Mouse (Mus musculus): ENCODE measurements around the gene Il17d. TPM values are rescaled to one million over a fixed set of nuclear protein-coding genes. Genes with fewer than 3 reads are reported as not detected.

Il17d gene
- 3.9 and 4.7 TPM in 2 replicates for polyA plus RNA-seq (2015; fragmentation: Nextera tagmentation; extraction: Ambion mirVana)

GRCm38 (mm10) chr14:57524671-57525387, at the start of gene Il17d:
TSS of gene Il17d (plus strand) at chr14:57524777.
- H3K4me3 ChIP-seq = peak within 1 kb of the TSS; percentile 75
- H3K36me3 ChIP-seq = no peaks in the 10 kb centered on the region
- peak within 1 kb of the TSS; percentile 80 for H3K4me2 ChIP-seq
- ATAC-seq (ENCODE audit: low read depth) = peak; percentile 60
- H3K9ac ChIP-seq = peak within 1 kb of the TSS; percentile 84
- H3K27ac ChIP-seq (replicated peaks) = peak within 1 kb of the TSS; percentile 81
- H3K9me3 ChIP-seq = no peaks in the 10 kb centered on the region
- H3K4me1 ChIP-seq (replicated peaks) = peaks cover 22% of the 10 kb centered on the region
- WGBS = under 1% methylated on average over 34 of the region's 104 CpGs
- H3K27me3 ChIP-seq = peaks cover 39% of the 10 kb centered on the region

GRCm38 (mm10) chr14:57475057-57475456, 49.5 kb upstream of the Il17d start:
- Histone ChIP-seq H3K27ac (replicated peaks) (no peak overlapping the region), H3K9me3 (no peaks in the 10 kb centered on the region), H3K4me3 (no peak overlapping the region), H3K36me3 (peaks cover 19% of the 10 kb centered on the region), H3K27me3 (no peaks in the 10 kb centered on the region), H3K4me1 (replicated peaks) (no peaks in the 10 kb centered on the region), H3K4me2 (no peak overlapping the region), H3K9ac (no peak overlapping the region)
- 94% methylated on average over 2 of the region's 2 CpGs for WGBS
- no peak for ATAC-seq (ENCODE audit: low read depth)

DNA sequence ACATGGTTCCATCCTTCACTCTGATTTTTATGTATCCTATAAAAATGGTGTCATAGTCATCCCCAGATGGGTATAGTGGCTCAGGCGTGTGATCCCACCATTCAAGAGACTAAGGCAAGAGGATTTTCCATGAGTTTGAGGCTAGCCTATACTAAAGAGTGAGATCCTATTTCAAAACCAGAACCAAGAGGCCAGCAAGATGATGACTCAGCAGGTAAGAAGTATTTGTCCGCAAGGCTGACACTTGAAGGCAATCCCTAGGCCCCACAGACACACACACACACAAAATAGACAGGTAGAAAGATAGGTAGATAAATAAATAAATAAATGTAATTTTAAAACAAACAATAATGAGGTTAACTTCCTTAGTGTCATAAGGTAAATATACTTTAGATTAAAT, 42.3 kb upstream of the Il17d start:
- no peak for ATAC-seq (ENCODE audit: low read depth)
- WGBS = 98% methylated on average over 2 of the region's 2 CpGs

GRCm38 (mm10) chr14:57484183-57484582, 40.4 kb upstream of the Il17d start:
- WGBS = 90% methylated on average over 6 of the region's 6 CpGs
- H3K27ac ChIP-seq (replicated peaks) = no peak overlapping the region
- no peaks in the 10 kb centered on the region for H3K9me3 ChIP-seq
- no peaks in the 10 kb centered on the region for H3K4me1 ChIP-seq (replicated peaks)
- no peaks in the 10 kb centered on the region for H3K27me3 ChIP-seq
- no peak for ATAC-seq (ENCODE audit: low read depth)
- H3K36me3 ChIP-seq = no peaks in the 10 kb centered on the region
- H3K4me2 ChIP-seq = no peak overlapping the region
- H3K4me3 ChIP-seq = no peak overlapping the region
- H3K9ac ChIP-seq = no peak overlapping the region

More for the DNA sequence above, 42.3 kb upstream of the Il17d start:
- H3K36me3 ChIP-seq = no peaks in the 10 kb centered on the region
- H3K4me2 ChIP-seq = no peak overlapping the region
- H3K27me3 ChIP-seq = no peaks in the 10 kb centered on the region
- no peak overlapping the region for H3K9ac ChIP-seq
- H3K4me3 ChIP-seq = no peak overlapping the region
- H3K9me3 ChIP-seq = no peaks in the 10 kb centered on the region
- H3K27ac ChIP-seq (replicated peaks) = no peak overlapping the region
- H3K4me1 ChIP-seq (replicated peaks) = no peaks in the 10 kb centered on the region

GRCm38 (mm10) chr14:57489696-57490095, 34.9 kb upstream of the Il17d start:
- ATAC-seq (ENCODE audit: low read depth) = no peak
- Histone ChIP-seq H3K9ac (no peak overlapping the region), H3K4me1 (replicated peaks) (no peaks in the 10 kb centered on the region), H3K9me3 (no peaks in the 10 kb centered on the region), H3K36me3 (no peaks in the 10 kb centered on the region), H3K4me2 (no peak overlapping the region), H3K27me3 (no peaks in the 10 kb centered on the region), H3K27ac (replicated peaks) (no peak overlapping the region), H3K4me3 (no peak overlapping the region)
- WGBS = 80% methylated on average over 3 of the region's 3 CpGs

- H3K36me3 ChIP-seq = no peaks in the 10 kb centered on the region
- no peak for ATAC-seq (ENCODE audit: low read depth)
- H3K4me2 ChIP-seq = no peak overlapping the region
- H3K27me3 ChIP-seq = no peaks in the 10 kb centered on the region
- 83% methylated on average over 2 of the region's 2 CpGs for WGBS
- no peak overlapping the region for H3K9ac ChIP-seq
- no peak overlapping the region for H3K27ac ChIP-seq (replicated peaks)
- no peak overlapping the region for H3K4me3 ChIP-seq
- H3K9me3 ChIP-seq = no peaks in the 10 kb centered on the region
- H3K4me1 ChIP-seq (replicated peaks) = no peaks in the 10 kb centered on the region
Measured at GRCm38 (mm10) chr14:57493840-57494239, 30.7 kb upstream of the Il17d start.

DNA sequence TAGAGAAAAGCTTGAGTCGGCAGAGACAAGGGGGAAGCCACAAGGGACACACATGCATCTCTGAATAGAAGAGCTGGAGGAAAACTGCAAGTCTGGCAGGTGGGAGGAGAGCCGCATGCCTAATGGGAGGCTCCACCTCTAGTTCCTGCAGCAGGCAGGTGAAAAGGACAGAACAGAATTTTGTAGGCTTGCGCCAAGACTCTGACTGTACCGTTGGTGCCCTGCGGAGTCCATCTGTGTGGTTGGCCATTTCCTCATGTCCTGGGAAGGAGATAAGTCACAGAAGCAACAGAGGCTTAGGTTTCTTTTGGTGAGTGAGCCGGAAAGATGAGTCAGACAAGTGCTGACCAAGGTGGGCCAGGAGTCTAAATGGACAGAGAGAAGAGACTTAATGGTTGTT, 20.8 kb upstream of the Il17d start:
- no peak overlapping the region for H3K27ac ChIP-seq (replicated peaks)
- no peaks in the 10 kb centered on the region for H3K4me1 ChIP-seq (replicated peaks)
- peaks cover 8% of the 10 kb centered on the region; the same call in 1 of the 2 replicates for H3K36me3 ChIP-seq
- ATAC-seq (ENCODE audit: low read depth) = no peak
- 89% methylated on average over 6 of the region's 6 CpGs for WGBS
- H3K4me2 ChIP-seq = no peak overlapping the region
- H3K9ac ChIP-seq = no peak overlapping the region
- no peaks in the 10 kb centered on the region for H3K27me3 ChIP-seq
- H3K4me3 ChIP-seq = no peak overlapping the region
- no peaks in the 10 kb centered on the region for H3K9me3 ChIP-seq

GRCm38 (mm10) chr14:57509554-57509953, 15.0 kb upstream of the Il17d start:
- no peak overlapping the region for H3K9ac ChIP-seq
- H3K27ac ChIP-seq (replicated peaks) = no peak overlapping the region
- no peak overlapping the region for H3K4me3 ChIP-seq
- no peaks in the 10 kb centered on the region for H3K36me3 ChIP-seq
- WGBS = 68% methylated on average over 6 of the region's 6 CpGs
- peak; percentile 63; the same call in 1 of the 2 replicates for ATAC-seq (ENCODE audit: low read depth)
- no peaks in the 10 kb centered on the region for H3K27me3 ChIP-seq
- H3K4me2 ChIP-seq = no peak overlapping the region
- no peaks in the 10 kb centered on the region for H3K4me1 ChIP-seq (replicated peaks)
- H3K9me3 ChIP-seq = no peaks in the 10 kb centered on the region

DNA sequence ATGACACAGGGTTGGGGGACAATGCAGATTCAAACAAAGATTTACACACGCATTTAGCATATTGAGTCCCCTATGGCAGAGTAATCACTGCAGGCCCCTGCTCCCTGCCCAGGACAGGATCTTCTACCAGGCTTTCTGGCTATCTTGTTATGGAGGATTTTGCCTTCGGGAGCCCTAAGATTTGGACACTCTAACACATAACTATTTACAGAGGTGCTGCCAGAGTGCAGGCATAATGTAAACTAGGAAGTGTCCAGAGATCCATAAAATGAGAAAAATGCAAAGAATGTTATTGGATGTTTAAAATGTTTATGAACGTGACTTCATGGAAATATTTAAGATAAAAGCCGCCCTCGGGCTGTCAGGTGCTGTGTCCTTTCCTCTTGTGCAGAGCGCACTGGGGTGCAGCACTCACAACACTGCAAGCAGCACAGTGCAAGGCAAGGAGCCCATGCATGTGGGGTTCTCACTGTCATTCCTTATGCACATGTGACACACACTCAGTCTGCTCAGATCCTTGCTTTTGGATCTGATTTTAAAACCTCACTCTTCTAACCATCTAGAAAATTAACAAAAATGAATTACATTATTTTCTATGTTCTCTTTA, 9.3 kb upstream of the Il17d start:
- no peak overlapping the region for H3K27ac ChIP-seq (replicated peaks)
- H3K36me3 ChIP-seq = peaks cover 10% of the 10 kb centered on the region; the same call in 1 of the 2 replicates
- H3K4me2 ChIP-seq = no peak overlapping the region
- 84% methylated on average over 6 of the region's 6 CpGs for WGBS
- no peak overlapping the region for H3K9ac ChIP-seq
- no peaks in the 10 kb centered on the region for H3K9me3 ChIP-seq
- H3K4me3 ChIP-seq = no peak overlapping the region
- ATAC-seq (ENCODE audit: low read depth) = no peak
- H3K4me1 ChIP-seq (replicated peaks) = no peaks in the 10 kb centered on the region
- no peaks in the 10 kb centered on the region for H3K27me3 ChIP-seq

DNA sequence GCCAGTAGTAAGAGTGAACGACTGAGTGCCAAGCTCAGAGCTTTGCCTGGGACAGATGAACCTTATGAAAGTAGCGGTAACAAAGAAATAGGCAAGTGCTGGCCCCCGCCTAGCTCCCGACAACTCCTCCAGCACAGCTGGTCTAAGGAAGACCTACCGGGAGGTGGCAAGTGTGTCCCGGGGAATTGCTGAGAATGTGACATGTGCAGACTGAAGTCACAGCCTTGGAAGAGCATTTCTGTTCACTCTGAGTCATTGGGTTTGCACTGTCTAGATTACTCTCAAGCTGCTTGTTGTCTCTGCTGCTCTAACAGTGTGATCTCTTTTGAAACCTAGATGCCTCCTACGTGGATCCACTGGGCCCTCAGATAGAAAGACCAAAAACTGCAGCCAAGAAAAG, 7.6 kb upstream of the Il17d start:
- WGBS = 88% methylated on average over 7 of the region's 7 CpGs
- peaks cover 10% of the 10 kb centered on the region; the same call in 1 of the 2 replicates for H3K36me3 ChIP-seq
- 0 out of 2 replicates have a peak, but pooled peaks cover 3% of the 10 kb centered on the region for H3K27me3 ChIP-seq
- H3K4me2 ChIP-seq = no peak overlapping the region
- H3K27ac ChIP-seq (replicated peaks) = no peak overlapping the region
- no peak overlapping the region for H3K9ac ChIP-seq
- no peaks in the 10 kb centered on the region for H3K9me3 ChIP-seq
- no peaks in the 10 kb centered on the region for H3K4me1 ChIP-seq (replicated peaks)
- ATAC-seq (ENCODE audit: low read depth) = no peak
- no peak overlapping the region for H3K4me3 ChIP-seq

GRCm38 (mm10) chr14:57523762-57524161, 815 bp upstream of the Il17d start:
- no peak for ATAC-seq (ENCODE audit: low read depth)
- WGBS = 87% methylated on average over 9 of the region's 9 CpGs
- Histone ChIP-seq H3K9me3 (no peaks in the 10 kb centered on the region), H3K4me3 (no peak overlapping the region), H3K36me3 (no peaks in the 10 kb centered on the region), H3K27me3 (peaks cover 39% of the 10 kb centered on the region), H3K9ac (peak overlapping the region; percentile 84; the same call in 1 of the 2 replicates), H3K4me2 (peak overlapping the region; percentile 80), H3K4me1 (replicated peaks) (peaks cover 16% of the 10 kb centered on the region), H3K27ac (replicated peaks) (no peak overlapping the region)

- Histone ChIP-seq H3K4me1 (replicated peaks) (peaks cover 24% of the 10 kb centered on the region), H3K4me3 (peak overlapping the region; percentile 75), H3K36me3 (no peaks in the 10 kb centered on the region), H3K9me3 (no peaks in the 10 kb centered on the region), H3K4me2 (peak overlapping the region; percentile 80), H3K27ac (replicated peaks) (peak overlapping the region; percentile 81), H3K9ac (peak overlapping the region; percentile 84), H3K27me3 (peaks cover 39% of the 10 kb centered on the region)
- WGBS = 1% methylated on average over 47 of the region's 60 CpGs
- ATAC-seq (ENCODE audit: low read depth) = peak; percentile 87
Measured at GRCm38 (mm10) chr14:57525388-57526049, 942 bp downstream of the Il17d start.

All from neural tube, embryonic 13.5 days (tissue).